Mouse (Mus musculus) erythroblast, embryonic 14.5 days (primary cell): ENCODE measurements around the gene Dtnb.

Source experiments
- GATA1 ChIP-seq: IDR thresholded peaks from 2 replicates; pipeline ENCODE4 v1.6.1; 2012; ENCODE audit warnings: low read length, inconsistent platforms, mixed read lengths
- TAL1 ChIP-seq: IDR thresholded peaks from 3 replicates; pipeline ENCODE4 v1.6.1; 2012; ENCODE audit warnings: low read length, inconsistent platforms, mixed read lengths

DNA sequence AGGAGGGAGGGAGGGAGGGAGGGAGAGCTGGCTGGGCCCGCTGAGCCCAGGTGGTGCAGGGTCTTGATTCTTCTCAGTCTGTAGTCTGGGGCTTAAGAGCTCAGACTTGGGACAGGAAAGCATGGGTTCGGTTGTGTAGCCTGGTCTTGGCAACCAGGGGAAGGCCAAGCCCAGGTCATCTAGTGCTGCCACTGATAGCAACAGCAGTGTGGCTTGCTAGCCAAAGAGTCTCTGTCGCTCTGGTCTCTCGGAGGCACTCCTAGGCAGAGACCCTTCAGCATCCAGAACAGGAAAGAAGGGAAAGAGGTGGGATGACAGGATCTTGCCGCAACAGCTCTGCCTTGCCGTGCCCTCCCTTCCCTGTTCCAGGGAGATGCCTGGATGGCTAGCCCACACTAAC lies 240.1 kb downstream of the Dtnb start:
- no peak for TF ChIP-seq GATA1
- TF ChIP-seq TAL1 = no peak
